Mouse (Mus musculus) adrenal gland, postnatal 10 days (tissue): Measurements from ENCODE around the gene Txndc11. TPM values are rescaled to one million over a fixed set of nuclear protein-coding genes. Genes with fewer than 3 reads are reported as not detected.

Experiments used
- microRNA-seq: library from miRNA; unstranded; fragments of <30 nt; microRNA quantifications from one replicate; pipeline ENCODE4 v1.2.0, GENCODE M21; 2021
- total RNA-seq, 2 experiments: library from RNA; stranded (reverse); gene quantifications; 2 replicates each; pipeline ENCODE4 v1.2.3; 2021

The Txndc11 gene
- total RNA-seq, 2 experiments from 2014 or later = 36.8 to 36.9 TPM

Small RNAs within 50 kb of the gene (microRNA-seq; reads per million reads assigned to microRNA genes)
- gene Gm23935 = 11.5 reads per million, percentile 20 among the genes with 10 or more reads in this experiment

Other genes starting within 250 kb of the Txndc11 start
- gene Snn, start 73.7 kb downstream of the Txndc11 start, total RNA-seq = 10 to 100 TPM; 23.2 to 27.3 TPM
- gene Litaf, start 68.5 kb downstream of the Txndc11 start, total RNA-seq = 10 to 100 TPM; 47.5 to 51.3 TPM
- gene Zc3h7a, start 41.7 kb upstream of the Txndc11 start, total RNA-seq = 10 to 100 TPM; 49.0 to 83.8 TPM
- gene Rsl1d1, start 68.7 kb upstream of the Txndc11 start, total RNA-seq = 10 to 100 TPM; 73.9 to 76.3 TPM
- 100 to 1,000 TPM; 102 to 103 TPM for gene Gspt1, start 119.7 kb upstream of the Txndc11 start, total RNA-seq
- gene Tnfrsf17, start 179.2 kb upstream of the Txndc11 start, total RNA-seq = not detected
- 10 to 100 TPM; 14.7 to 19.7 TPM for gene Snx29, start 188.3 kb upstream of the Txndc11 start, total RNA-seq